Mouse (Mus musculus) midbrain, embryonic 11.5 days (tissue): ENCODE data around the gene Slc11a1. TPM values are rescaled to one million over a fixed set of nuclear protein-coding genes. Genes with fewer than 3 reads are reported as not detected.

Source experiments
- ATAC-seq: fragments of 200-750 bp; cut with Nextera tagmentation; 2 replicates; pipeline ENCODE4 v1.8.0; 2017; ENCODE audit warnings: moderate TSS enrichment, moderate library complexity; ENCODE audit not compliant: low FRiP score
- DNase-seq: peaks from one replicate; pipeline ENCODE4 v3.0.0; 2015; ENCODE audit warnings: low spot score; ENCODE audit errors: missing footprints
- H3K27ac ChIP-seq: fragments of 300-500 bp; sonication (generic); 2 replicates; pipeline ENCODE4 v1.5.1; 2014; ENCODE audit warnings: low read depth, low read length
- H3K27me3 ChIP-seq: fragments of 300-500 bp; sonication (generic); 2 replicates; pipeline ENCODE4 v1.6.1; 2014; ENCODE audit warnings: mild to moderate bottlenecking, low read length, moderate library complexity, mixed read lengths; ENCODE audit not compliant: control insufficient read depth, insufficient read depth
- H3K36me3 ChIP-seq: fragments of 300-500 bp; sonication (generic); 2 replicates; pipeline ENCODE4 v1.6.1; 2014; ENCODE audit warnings: mild to moderate bottlenecking, low read length, moderate library complexity, mixed read lengths; ENCODE audit not compliant: control insufficient read depth, insufficient read depth
- H3K4me1 ChIP-seq: fragments of 300-500 bp; sonication (generic); 2 replicates; pipeline ENCODE4 v1.6.1; 2014; ENCODE audit warnings: low read length; ENCODE audit not compliant: control insufficient read depth, insufficient read depth
- H3K4me2 ChIP-seq: fragments of 300-500 bp; sonication (generic); 2 replicates; pipeline ENCODE4 v1.6.1; 2014; ENCODE audit warnings: mild to moderate bottlenecking, moderate library complexity
- H3K4me3 ChIP-seq: fragments of 300-500 bp; sonication (generic); 2 replicates; pipeline ENCODE4 v1.5.1; 2014; ENCODE audit warnings: low read depth, low read length
- H3K9ac ChIP-seq: fragments of 300-500 bp; sonication (generic); 2 replicates; pipeline ENCODE4 v1.6.1; 2014; ENCODE audit warnings: low read length
- H3K9me3 ChIP-seq: fragments of 300-500 bp; sonication (generic); 2 replicates; pipeline ENCODE4 v1.6.1; 2016; ENCODE audit warnings: low read length; ENCODE audit not compliant: control insufficient read depth
- WGBS: fragments of 180-500 bp; shearing (Covaris S2); extraction: QIAGEN DNeasy Blood & Tissue Kit; methylation state at CpG from one replicate; pipeline ENCODE4 v1.1.7; 2014; 5-methylcytosine and 5-hydroxymethylcytosine counted together
- polyA plus RNA-seq: library from polyadenylated mRNA; unstranded; fragments of >200 nt; fragmentation: Nextera tagmentation; extraction: Ambion mirVana; gene quantifications from 2 replicates; pipeline ENCODE4 v1.2.1, GENCODE M21; 2014

The Slc11a1 gene
- polyA plus RNA-seq, 1 experiment from 2014 or later: 1.6 TPM

GRCm38 (mm10) chr1:74408589-74409504 is 33.9 kb downstream of the Slc11a1 start, which contains the start of gene Vil1:
TSS of gene Vil1 (plus strand) at chr1:74409376.
- Histone ChIP-seq H3K9me3 (no peaks in the 10 kb centered on the region), H3K4me1 (no peaks in the 10 kb centered on the region), H3K27ac (no peak within 1 kb of the TSS), H3K27me3 (no peaks in the 10 kb centered on the region), H3K4me2 (no peak within 1 kb of the TSS), H3K9ac (no peak within 1 kb of the TSS), H3K36me3 (no peaks in the 10 kb centered on the region), H3K4me3 (no peak within 1 kb of the TSS)
- DNase-seq (no peak), ATAC-seq (no peak)
- 66% methylated on average over 15 of the region's 15 CpGs for WGBS

GRCm38 (mm10) chr1:74411753-74412325 is 36.8 kb downstream of the Slc11a1 start:
- no peak overlapping the region for H3K9ac ChIP-seq
- no peaks in the 10 kb centered on the region for H3K4me1 ChIP-seq
- DNase-seq (no peak), ATAC-seq (no peak)
- no peaks in the 10 kb centered on the region for H3K27me3 ChIP-seq
- 53% methylated on average over 2 of the region's 2 CpGs for WGBS
- no peak overlapping the region for H3K4me2 ChIP-seq
- H3K4me3 ChIP-seq: no peak overlapping the region
- H3K27ac ChIP-seq: no peak overlapping the region
- no peaks in the 10 kb centered on the region for H3K36me3 ChIP-seq
- H3K9me3 ChIP-seq: no peaks in the 10 kb centered on the region

GRCm38 (mm10) chr1:74412711-74413110 is 37.7 kb downstream of the Slc11a1 start:
- H3K4me2 ChIP-seq: no peak overlapping the region
- WGBS: 84% methylated on average over 8 of the region's 8 CpGs
- no peaks in the 10 kb centered on the region for H3K27me3 ChIP-seq
- H3K9ac ChIP-seq: no peak overlapping the region
- H3K27ac ChIP-seq: no peak overlapping the region
- ATAC-seq: no peak
- H3K9me3 ChIP-seq: no peaks in the 10 kb centered on the region
- DNase-seq: no peak
- H3K36me3 ChIP-seq: no peaks in the 10 kb centered on the region
- H3K4me3 ChIP-seq: no peak overlapping the region
- no peaks in the 10 kb centered on the region for H3K4me1 ChIP-seq

DNA sequence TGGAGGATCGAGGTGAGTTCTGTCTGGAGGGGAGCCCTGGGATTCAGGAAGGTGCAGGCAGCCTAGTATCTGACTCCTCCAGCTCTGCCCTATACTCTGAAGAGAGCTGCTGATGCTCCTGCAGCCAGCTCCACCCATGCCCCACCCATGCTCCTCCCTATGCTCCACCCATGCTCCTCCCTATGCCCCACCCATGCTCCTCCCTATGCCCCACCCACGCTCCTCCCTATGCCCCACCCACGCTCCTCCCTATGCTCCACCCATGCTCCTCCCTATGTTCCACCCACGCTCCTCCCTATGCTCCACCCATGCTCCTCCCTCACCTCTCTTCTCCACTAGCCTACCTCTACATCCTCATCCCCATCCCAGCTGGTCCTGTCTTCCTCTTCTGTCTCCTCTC is 40.1 kb downstream of the Slc11a1 start:
- 39% methylated on average over 4 of the region's 4 CpGs for WGBS
- Histone ChIP-seq H3K27me3 (no peaks in the 10 kb centered on the region), H3K4me1 (no peaks in the 10 kb centered on the region), H3K36me3 (no peaks in the 10 kb centered on the region), H3K4me3 (no peak overlapping the region), H3K9me3 (no peaks in the 10 kb centered on the region), H3K27ac (no peak overlapping the region), H3K9ac (no peak overlapping the region), H3K4me2 (no peak overlapping the region)
- DNase-seq (no peak), ATAC-seq (no peak)

DNA sequence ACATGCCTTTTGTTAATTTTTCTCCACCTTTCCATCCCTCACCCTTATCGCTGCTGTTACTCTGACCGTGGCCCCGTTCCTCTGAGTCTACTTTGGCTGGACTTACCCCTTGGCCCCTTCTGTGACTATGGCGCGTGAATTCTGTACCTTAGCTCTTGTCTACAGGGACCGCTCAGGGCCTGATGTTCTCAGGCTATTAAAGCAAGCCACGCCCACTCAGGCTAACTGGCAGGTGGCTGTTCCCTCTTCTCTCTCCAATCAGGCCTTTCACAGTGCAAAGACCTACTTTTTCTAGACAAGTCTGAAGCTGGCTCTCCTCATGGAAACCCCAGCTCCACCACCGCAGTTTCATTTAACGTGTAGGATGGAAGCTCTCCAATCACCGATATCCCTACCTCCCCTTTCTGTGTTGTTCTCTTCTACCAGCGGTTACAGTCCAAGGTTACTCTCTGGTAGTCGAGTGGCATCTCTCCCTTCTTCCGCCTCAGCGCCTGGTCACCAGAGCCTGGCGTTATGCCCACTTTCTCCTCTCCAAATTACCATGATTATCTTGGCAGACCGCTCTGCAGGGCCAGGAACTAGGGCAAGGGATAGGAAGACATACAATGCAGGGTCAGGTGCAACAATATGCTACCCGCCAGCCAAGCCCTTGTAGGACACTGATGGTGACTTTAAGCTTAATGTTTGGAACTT is 43.9 kb downstream of the Slc11a1 start:
- H3K4me3 ChIP-seq: no peak overlapping the region
- ATAC-seq: no peak
- no peaks in the 10 kb centered on the region for H3K9me3 ChIP-seq
- WGBS: 83% methylated on average over 17 of the region's 17 CpGs
- no peak overlapping the region for H3K4me2 ChIP-seq
- no peaks in the 10 kb centered on the region; the same call in 1 of the 2 replicates for H3K4me1 ChIP-seq
- no peak overlapping the region for H3K27ac ChIP-seq
- no peak overlapping the region for H3K9ac ChIP-seq
- no peak for DNase-seq
- no peaks in the 10 kb centered on the region for H3K27me3 ChIP-seq
- H3K36me3 ChIP-seq: no peaks in the 10 kb centered on the region

DNA sequence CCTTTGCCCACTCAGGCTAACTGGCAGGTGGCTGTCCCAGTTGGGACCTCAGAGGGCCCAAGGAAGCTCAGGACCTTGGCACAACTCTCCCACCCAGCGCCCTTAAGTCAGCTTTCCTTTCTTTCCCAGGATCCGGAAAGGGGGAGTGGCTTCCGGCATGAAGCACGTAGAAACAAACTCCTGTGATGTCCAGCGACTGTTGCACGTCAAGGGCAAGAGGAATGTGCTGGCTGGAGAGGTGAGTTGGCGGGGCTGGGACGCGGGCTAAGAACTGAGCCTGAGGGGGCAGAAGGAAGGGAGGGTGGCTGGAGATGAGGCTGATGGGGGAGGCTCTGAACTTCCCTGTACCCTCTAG is 44.4 kb downstream of the Slc11a1 start:
- H3K4me2 ChIP-seq: no peak overlapping the region
- no peaks in the 10 kb centered on the region for H3K27me3 ChIP-seq
- no peak overlapping the region for H3K9ac ChIP-seq
- no peak overlapping the region for H3K27ac ChIP-seq
- 77% methylated on average over 9 of the region's 9 CpGs for WGBS
- H3K4me1 ChIP-seq: no peaks in the 10 kb centered on the region; the same call in 1 of the 2 replicates
- ATAC-seq (no peak), DNase-seq (no peak)
- H3K36me3 ChIP-seq: no peaks in the 10 kb centered on the region
- H3K4me3 ChIP-seq: no peak overlapping the region
- no peaks in the 10 kb centered on the region for H3K9me3 ChIP-seq

DNA sequence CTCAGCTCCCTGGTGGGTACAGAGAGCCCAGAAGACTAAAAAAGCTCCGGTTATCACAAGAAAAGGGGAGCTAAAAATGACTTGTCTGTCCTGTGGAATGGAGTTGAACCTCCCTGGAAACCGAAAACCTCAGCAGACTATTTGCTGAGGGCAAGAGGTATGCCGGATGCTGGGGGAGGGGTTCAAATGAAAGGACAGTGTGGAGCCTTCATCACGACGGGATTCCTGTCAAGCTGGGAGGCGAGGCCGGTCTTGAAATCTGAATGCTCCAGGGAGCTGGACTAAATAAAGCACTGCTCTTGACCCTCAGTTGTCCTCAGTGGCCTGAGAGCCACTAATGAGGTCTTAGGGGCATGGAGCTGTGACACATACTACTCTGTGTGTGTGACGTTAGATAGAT is 48.2 kb downstream of the Slc11a1 start:
- no peaks in the 10 kb centered on the region for H3K36me3 ChIP-seq
- no peak for ATAC-seq
- H3K4me3 ChIP-seq: no peak overlapping the region
- H3K27me3 ChIP-seq: no peaks in the 10 kb centered on the region
- no peaks in the 10 kb centered on the region for H3K9me3 ChIP-seq
- no peak overlapping the region for H3K27ac ChIP-seq
- no peaks in the 10 kb centered on the region; the same call in 1 of the 2 replicates for H3K4me1 ChIP-seq
- no peak for DNase-seq
- H3K9ac ChIP-seq: no peak overlapping the region
- no peak overlapping the region for H3K4me2 ChIP-seq
- WGBS: 46% methylated on average over 8 of the region's 8 CpGs

GRCm38 (mm10) chr1:74425845-74426244 is 50.9 kb downstream of the Slc11a1 start:
- DNase-seq: no peak

GRCm38 (mm10) chr1:74433220-74433619 is 58.2 kb downstream of the Slc11a1 start:
- Histone ChIP-seq H3K9me3 (no peaks in the 10 kb centered on the region), H3K4me3 (no peak overlapping the region), H3K27ac (no peak overlapping the region), H3K27me3 (no peaks in the 10 kb centered on the region), H3K9ac (no peak overlapping the region), H3K4me1 (no peaks in the 10 kb centered on the region), H3K36me3 (peaks cover 5% of the 10 kb centered on the region; the same call in 1 of the 2 replicates), H3K4me2 (no peak overlapping the region)
- 86% methylated on average over 6 of the region's 6 CpGs for WGBS
- DNase-seq (no peak), ATAC-seq (no peak)

More at GRCm38 (mm10) chr1:74425845-74426244, 50.9 kb downstream of the Slc11a1 start:
- Histone ChIP-seq H3K4me1 (no peaks in the 10 kb centered on the region; the same call in 1 of the 2 replicates), H3K9ac (no peak overlapping the region), H3K27ac (no peak overlapping the region), H3K9me3 (no peaks in the 10 kb centered on the region), H3K27me3 (no peaks in the 10 kb centered on the region), H3K4me2 (no peak overlapping the region), H3K36me3 (no peaks in the 10 kb centered on the region), H3K4me3 (no peak overlapping the region)
- WGBS: 80% methylated on average over 7 of the region's 7 CpGs
- ATAC-seq: no peak
